Mouse (Mus musculus) sigmoid colon, adult 10 weeks (tissue): ENCODE results near the gene Actr3b. TPM values are rescaled to one million over a fixed set of nuclear protein-coding genes. Genes with fewer than 3 reads are reported as not detected.

Experiments used
- polyA plus RNA-seq: library from polyadenylated mRNA; stranded (reverse); fragments of 350-450 nt; fragmentation: Illumina TruSeq; extraction: RNeasy Lipid Tissue Mini Kit (QIAGEN cat#74804); gene quantifications from one replicate; pipeline ENCODE4 v1.2.3, GENCODE M21; 2014; ENCODE audit warnings: low read depth, low replicate concordance

Gene Actr3b
- 1.4 TPM for polyA plus RNA-seq

GRCm38 (mm10) chr5:25759460-25760409 is at the start of gene Actr3b:
Gene Actr3b, plus strand, starts transcription at chr5:25759997.

Other genes with a start within 250 kb of the Actr3b start
- not detected for gene Cct8l1, start 243.9 kb upstream of the Actr3b start, polyA plus RNA-seq
- 3.2 TPM for gene Xrcc2, start 54.2 kb upstream of the Actr3b start, polyA plus RNA-seq
- not detected for gene Gm21663, start 182.4 kb downstream of the Actr3b start, polyA plus RNA-seq
- not detected for gene Gm21671, start 194.4 kb downstream of the Actr3b start, polyA plus RNA-seq
- not detected for gene Gm21680, start 212.7 kb downstream of the Actr3b start, polyA plus RNA-seq
- gene Gm21698, start 228.7 kb downstream of the Actr3b start, polyA plus RNA-seq = not detected
- not detected for gene Gm1979, start 244.8 kb downstream of the Actr3b start, polyA plus RNA-seq